Mouse (Mus musculus) 3134 (cell line): ENCODE measurements around the gene Epgn.
A peak's percentile ranks its signal among the peaks of the same experiment; 100 is the strongest.

ENCODE experiments used
- DNase-seq: peaks from one replicate; pipeline ENCODE4 v3.0.0-alpha.2; 2011; ENCODE audit warnings: low spot score; ENCODE audit not compliant: insufficient read length; ENCODE audit errors: extremely low read depth

The Epgn gene

GRCm38 (mm10) chr5:91027164-91027563 is at the start of gene Epgn:
TSS of gene Epgn (plus strand) at chr5:91027464.
- no peak for DNase-seq

- DNase-seq = no peak
These were observed 47.0 kb upstream of the Epgn start for GRCm38 (mm10) chr5:90980297-90980696.

- no peak for DNase-seq
These were observed 39.7 kb upstream of the Epgn start for GRCm38 (mm10) chr5:90987605-90988004.

- DNase-seq = no peak
These were observed 39.1 kb upstream of the Epgn start for GRCm38 (mm10) chr5:90988149-90988548.

GRCm38 (mm10) chr5:90988592-90988991 is 38.7 kb upstream of the Epgn start:
- DNase-seq = no peak

GRCm38 (mm10) chr5:90999942-91000341 is 27.3 kb upstream of the Epgn start:
- no peak for DNase-seq

- DNase-seq = no peak
These were observed 12.0 kb upstream of the Epgn start for GRCm38 (mm10) chr5:91015216-91015615.

- no peak for DNase-seq
These were observed 4.2 kb upstream of the Epgn start for GRCm38 (mm10) chr5:91023114-91023513.

- no peak for DNase-seq
These were observed 576 bp downstream of the Epgn start for GRCm38 (mm10) chr5:91027840-91028239.

- no peak for DNase-seq
These were observed 3.4 kb downstream of the Epgn start for GRCm38 (mm10) chr5:91030629-91031028.

- DNase-seq = no peak
These were observed 8.1 kb downstream of the Epgn start for GRCm38 (mm10) chr5:91035341-91035740.

- DNase-seq = peak; percentile 43
These were observed 9.4 kb downstream of the Epgn start for GRCm38 (mm10) chr5:91036628-91037027.

- no peak for DNase-seq
These were observed 10.5 kb downstream of the Epgn start for GRCm38 (mm10) chr5:91037756-91038155.

- peak; percentile 68 for DNase-seq
These were observed 11.3 kb downstream of the Epgn start for GRCm38 (mm10) chr5:91038547-91038946.

- DNase-seq = no peak
These were observed 11.7 kb downstream of the Epgn start for GRCm38 (mm10) chr5:91038963-91039362.

- DNase-seq = no peak
These were observed 20.7 kb downstream of the Epgn start for GRCm38 (mm10) chr5:91047987-91048386.

GRCm38 (mm10) chr5:91048397-91048796 is 21.1 kb downstream of the Epgn start:
- no peak for DNase-seq

- DNase-seq = no peak
These were observed 45.1 kb downstream of the Epgn start for GRCm38 (mm10) chr5:91072340-91072739.

GRCm38 (mm10) chr5:91073626-91074025 is 46.4 kb downstream of the Epgn start:
- peak; percentile 31 for DNase-seq

- no peak for DNase-seq
These were observed 46.8 kb downstream of the Epgn start for GRCm38 (mm10) chr5:91074026-91074425.

- DNase-seq = peak; percentile 91
These were observed 47.2 kb downstream of the Epgn start, which contains the start of gene Ereg for GRCm38 (mm10) chr5:91074450-91074950. TSS of gene Ereg (plus strand) at chr5:91074622.

GRCm38 (mm10) chr5:91075021-91075420 is 47.8 kb downstream of the Epgn start:
- DNase-seq = peak; percentile 40

- peak; percentile 64 for DNase-seq
These were observed 55.8 kb downstream of the Epgn start for GRCm38 (mm10) chr5:91083016-91083415.
